Mouse (Mus musculus) liver, embryonic 14 days (tissue): ENCODE measurements around the gene Hs6st2. TPM values are rescaled to one million over a fixed set of nuclear protein-coding genes. Genes with fewer than 3 reads are reported as not detected.

Source experiments
- polyA plus RNA-seq: library from polyadenylated mRNA; depleted of rRNA; stranded (reverse); fragments of >200 nt; gene quantifications from 2 replicates; pipeline ENCODE4 v1.2.3, GENCODE M21; 2012; rRNA removed

Gene Hs6st2
- 0.55 and 0.58 TPM in 2 replicates for polyA plus RNA-seq

GRCm38 (mm10) chrX:51681756-51682155 lies at the start of gene Hs6st2:
Hs6st2 (minus strand) TSS chrX:51681856.

Other genes with a start within 250 kb of the Hs6st2 start
- gene Usp26, start 119.4 kb upstream of the Hs6st2 start, polyA plus RNA-seq = 0.01 TPM in 1 of 2 replicates, not detected in the other